Mouse (Mus musculus) adrenal gland, postnatal 14 days (tissue): ENCODE data around the gene Dcaf4. TPM values are rescaled to one million over a fixed set of nuclear protein-coding genes. Genes with fewer than 3 reads are reported as not detected.

Experiments
- DNase-seq: peaks from one replicate; pipeline ENCODE4 v3.0.0; 2021; ENCODE audit warnings: mixed read lengths
- total RNA-seq: library from RNA; stranded (reverse); gene quantifications from 2 replicates; pipeline ENCODE4 v1.2.3, GENCODE M21; 2021

The Dcaf4 gene
- total RNA-seq, 1 experiment from 2014 or later = 45.2 TPM

DNA sequence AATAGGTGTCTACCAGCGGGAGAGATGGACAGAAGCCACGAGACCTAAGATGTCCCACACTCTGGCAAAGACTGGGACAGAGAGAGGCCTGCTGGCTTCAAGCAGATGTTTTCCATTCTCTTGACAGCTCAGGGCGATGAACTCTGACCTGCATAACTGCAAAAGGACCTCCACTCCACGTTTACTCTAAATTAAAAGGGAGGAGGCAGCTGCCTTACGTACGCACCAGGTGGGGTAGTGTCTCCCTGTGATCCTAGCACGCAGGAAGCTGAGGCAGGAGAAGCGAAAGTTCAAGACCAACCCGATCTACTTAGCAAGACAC lies 24.3 kb upstream of the Dcaf4 start:
- DNase-seq = no peak

DNA sequence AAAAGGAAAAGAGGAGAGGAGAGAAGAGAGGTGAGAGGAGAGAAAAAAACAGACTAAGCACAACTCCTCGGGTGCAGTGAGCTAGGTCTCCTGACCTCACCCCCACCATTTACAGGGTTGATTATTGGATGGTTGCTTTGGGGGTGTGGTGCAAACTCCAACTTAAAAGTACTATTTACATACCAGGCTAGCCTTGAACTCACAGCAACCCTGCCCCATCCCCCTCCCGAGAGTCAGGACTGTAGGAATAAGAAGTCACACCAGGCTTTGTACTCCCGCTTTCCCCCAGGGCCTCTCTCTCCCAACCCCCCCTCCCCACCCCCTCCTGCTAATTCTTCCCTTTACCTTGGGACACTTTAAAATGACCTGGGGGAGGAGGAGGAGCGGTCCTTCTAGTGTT lies 23.9 kb upstream of the Dcaf4 start:
- no peak for DNase-seq

DNA sequence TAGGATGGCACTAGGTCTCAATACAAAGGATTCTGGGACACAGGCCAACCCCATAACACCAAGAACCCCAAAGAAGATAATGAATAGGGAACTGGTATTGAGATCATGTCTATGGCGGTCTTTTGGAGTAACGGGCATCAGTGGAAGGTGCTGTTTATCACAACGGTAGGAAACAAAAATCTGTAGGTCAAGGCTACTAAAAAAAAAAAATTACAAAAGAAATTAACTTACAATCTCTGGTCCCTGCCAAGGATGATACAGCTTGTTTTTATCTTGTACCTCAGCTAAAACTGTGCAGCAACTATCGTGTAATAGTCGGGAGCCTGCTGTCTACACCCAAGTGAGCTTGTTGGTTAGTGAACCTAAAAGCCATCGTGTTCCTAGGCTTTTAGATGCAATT lies 23.5 kb upstream of the Dcaf4 start:
- no peak for DNase-seq

DNA sequence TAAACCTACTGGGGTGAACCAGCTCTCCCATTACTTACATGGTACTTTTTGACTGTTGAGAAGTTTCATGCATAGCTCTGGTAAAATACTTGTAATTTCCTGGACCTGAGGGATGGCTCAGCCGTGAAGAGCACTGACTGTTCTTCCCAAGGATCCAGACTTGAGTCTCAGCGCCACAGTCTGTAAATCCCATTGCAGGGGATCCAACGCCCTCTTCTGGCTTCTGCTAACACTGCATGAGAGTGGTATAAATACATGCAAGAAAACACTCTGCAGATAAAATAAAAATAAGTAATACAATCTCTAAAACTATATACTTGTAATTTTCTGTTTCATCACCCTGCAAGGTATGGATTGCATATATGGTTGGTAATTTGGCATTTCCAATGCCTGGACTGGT lies 22.3 kb upstream of the Dcaf4 start:
- no peak for DNase-seq

DNA sequence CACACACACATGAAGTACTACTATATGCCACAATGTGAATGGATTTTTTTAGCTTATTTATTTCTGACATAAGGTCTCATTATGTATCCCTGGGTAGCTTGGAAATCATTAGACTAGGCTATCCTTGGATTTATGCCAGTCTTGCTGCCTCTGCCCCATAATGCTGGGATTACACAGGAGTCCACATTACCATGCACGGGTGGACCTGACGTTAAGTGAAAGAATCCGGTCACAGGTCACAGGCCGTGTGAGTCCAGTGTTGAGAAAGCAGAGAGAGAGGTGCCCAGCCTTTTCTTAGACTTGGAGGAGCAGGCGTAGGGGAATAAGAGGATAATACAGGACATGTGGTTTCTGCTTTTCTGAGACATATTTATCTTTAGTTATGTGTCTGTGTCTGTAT lies 21.0 kb upstream of the Dcaf4 start:
- no peak for DNase-seq

DNA sequence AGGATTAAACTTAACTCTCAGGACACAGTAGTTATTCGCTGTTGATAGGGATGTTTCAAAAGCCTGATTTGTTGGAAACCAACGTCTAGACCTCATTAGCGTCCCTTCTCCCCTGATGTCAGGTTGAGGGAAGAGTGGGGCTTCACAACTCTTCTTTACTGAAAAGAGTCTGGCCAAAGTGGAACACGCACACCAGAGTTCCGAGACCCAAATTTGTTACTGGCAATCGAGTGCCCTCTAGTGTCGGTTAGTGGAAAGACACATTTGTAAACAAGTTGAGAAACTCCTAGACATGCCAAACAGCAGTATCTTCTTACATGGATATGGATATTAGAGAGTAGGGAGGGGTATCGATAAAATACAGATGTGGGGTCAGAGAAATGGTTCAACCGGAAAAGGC lies 18.1 kb upstream of the Dcaf4 start:
- peak; percentile 71 for DNase-seq

DNA sequence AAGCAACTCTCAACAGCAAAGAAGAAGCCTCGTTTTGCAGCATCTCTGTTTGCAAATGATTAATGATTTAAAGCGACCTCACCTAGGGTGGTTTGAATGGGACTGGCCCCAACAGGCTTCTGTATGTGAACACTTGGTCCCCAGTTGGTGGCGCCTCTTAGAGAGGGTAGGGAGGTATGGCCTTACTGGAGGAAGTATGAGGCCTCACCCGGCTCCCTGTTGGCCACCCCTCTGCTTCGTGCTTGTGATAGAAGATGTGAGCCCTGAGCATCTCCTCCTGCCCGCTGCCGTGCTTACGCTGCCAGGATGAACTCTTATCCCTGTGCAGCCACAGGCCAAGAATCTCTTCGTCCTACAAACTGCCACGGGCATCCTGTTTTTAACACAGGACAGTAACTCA lies 13.7 kb upstream of the Dcaf4 start:
- no peak for DNase-seq

DNA sequence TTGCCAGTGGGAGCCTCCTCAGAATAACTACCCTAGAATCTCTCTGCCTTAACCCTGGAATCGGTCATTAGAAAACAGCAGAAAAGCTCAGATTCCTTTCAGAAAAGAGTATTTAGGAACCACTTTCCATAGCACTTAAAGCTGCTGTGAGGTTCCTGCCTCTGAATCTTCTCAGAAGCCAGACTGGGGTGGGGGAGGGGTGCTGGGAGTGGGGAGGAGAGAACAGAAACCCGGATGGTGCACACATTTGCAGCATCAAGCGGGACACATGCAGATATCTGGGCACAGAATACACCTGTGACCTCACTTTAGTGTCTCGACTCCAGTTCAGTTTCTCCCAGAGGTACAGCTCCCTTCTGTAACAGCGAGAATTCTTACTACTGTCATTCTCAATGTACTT lies 9.7 kb upstream of the Dcaf4 start:
- no peak for DNase-seq

DNA sequence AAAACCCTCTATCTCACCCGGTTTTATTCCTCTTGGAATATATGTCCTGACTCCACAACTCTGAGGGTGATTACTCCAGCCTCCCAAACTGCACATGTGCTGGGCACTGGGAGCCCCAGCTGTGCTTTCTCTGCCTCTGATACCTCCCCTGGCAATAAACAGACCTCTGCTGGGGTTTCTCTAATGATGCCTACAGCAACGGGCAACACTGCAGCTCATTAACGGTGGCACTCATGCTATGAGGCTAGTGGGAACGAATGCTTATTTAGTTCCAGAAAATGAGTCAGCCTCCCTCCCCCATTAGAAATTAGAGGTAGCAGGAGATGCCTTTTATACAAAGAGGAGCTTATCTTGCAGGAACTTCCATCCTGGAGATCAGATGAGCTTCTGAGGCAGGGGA lies 7.5 kb upstream of the Dcaf4 start:
- no peak for DNase-seq

DNA sequence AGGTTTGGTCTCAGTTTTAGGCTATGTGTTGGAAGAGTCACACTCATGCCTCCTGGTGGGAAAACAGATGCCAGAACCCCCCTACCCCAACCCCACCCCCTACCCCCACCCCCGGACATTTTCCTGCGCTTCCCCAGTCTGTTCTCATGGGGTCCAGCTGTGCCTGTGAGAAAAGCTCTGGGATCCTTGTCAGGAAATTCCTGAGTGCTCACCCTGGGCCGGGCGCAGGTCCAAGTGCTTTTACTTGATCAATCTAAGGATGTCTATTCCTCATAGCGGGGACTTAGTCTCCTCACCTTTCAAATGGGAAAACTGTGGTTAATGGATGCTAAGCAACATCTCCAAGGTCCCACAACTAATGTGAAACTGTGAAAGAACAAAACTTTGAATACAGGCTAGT lies 7.1 kb upstream of the Dcaf4 start:
- peak; percentile 27 for DNase-seq

DNA sequence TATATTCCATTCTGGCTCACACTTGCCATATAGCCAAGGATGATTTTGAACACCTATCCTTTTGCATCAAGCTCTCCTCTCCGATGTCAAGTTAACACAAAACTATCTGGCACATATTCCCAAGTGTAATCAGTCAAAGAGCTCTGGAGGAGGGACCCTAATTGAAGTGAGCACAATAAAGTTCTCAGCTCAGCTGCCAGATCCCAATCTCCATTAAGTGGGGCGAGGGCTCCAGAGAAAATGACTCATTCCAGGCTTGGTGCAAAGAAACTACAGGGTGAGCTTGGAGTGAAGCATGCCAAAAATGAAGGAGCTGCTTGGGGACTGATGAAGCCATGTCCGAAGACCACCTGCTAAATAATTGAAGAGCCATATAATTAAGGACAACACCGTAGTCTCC lies 6.0 kb upstream of the Dcaf4 start:
- DNase-seq = no peak

DNA sequence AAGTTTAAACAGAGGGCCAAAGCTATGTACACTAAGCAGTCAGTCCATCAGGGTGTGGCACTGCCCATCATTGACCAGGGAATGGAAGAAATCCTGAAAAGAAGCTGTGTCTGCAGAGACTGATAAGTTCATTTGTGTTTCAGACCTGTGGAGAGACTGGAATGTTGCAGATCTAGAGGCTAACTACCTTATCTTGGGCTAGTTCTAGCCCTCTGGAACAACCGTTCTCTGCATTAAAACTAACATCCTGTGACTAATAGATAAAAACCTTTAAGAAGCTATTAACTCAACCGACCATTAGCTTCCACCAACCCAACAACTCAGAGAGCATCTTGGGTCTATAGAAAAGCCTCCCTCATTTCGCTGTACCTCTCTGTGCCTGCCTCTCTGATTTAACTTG lies 2.7 kb upstream of the Dcaf4 start:
- DNase-seq = no peak

DNA sequence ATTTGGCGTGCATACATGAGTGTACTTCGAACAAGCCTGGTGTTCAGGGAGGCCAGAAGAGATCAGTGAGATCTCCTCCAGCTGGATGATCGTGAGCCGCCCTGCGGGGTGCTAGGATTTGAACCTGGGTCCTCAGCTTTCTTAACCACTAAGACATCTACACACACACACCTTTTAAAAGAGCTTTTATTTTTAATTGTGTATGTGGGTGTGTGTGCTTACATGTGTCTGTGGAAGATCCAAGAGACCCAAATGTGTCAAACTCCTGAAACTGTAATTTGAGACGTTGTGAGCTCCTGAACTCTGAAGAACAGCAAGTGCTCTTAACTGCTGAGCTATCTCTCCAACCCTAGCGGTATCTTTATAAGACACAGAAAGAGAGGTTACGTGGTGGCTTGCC lies 817 bp downstream of the Dcaf4 start:
- DNase-seq = no peak

DNA sequence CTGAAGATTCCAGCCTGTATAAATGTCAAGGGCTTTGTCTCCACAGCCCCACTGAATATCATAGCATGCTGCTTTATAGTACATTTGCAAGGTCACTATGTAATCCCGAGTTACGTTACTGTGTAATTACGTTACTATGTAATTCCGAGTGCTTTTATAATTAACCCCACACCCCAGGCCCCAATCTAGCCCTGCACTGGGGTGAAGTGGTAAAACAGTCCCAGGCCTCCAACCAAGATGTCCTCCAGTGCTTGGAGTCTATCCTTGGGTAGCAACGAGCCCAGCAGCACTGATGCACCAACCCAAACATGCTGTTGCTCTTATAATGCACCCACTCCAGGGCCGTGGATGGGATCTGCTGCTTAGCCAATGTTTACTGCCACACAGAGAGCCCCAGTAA lies 2.8 kb downstream of the Dcaf4 start:
- no peak for DNase-seq

DNA sequence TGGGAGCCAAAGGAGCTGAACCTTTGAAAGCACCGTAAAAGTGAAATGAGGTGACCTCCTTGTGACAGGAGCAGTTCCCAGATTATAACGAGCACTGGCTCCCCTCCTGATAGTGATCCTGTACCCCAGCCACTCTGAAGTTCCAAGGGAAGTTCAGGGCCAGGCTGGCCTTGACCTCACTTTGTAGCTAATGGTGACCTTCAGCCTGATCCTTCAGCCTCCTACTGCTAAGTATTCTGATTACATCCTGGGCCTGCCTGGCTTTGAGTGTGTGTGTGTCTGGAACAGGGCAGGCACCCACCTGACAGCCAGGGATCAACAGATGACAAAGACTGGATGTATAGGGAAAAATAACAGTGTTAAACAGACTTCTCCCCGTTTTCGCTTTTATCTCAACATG lies 3.6 kb downstream of the Dcaf4 start:
- DNase-seq = peak; percentile 36

DNA sequence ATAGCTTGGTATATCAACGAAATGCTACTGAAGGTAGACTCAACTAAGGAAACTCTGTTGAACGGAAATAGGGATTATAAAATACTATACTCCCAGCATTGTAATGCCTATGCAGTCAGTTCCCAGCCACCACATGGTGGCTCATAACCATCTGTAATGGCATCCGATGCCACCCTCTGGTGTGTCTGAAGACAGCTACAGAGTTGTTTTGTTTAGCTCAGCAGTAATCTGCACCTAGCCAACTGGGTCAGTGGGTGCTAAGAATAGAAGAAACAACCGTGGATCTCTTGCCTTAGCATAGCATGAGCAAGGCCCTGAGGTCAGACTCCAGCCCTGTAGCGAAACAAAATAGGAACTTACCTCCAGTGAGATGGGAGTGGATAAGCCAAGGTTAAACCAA lies 4.1 kb downstream of the Dcaf4 start:
- no peak for DNase-seq

DNA sequence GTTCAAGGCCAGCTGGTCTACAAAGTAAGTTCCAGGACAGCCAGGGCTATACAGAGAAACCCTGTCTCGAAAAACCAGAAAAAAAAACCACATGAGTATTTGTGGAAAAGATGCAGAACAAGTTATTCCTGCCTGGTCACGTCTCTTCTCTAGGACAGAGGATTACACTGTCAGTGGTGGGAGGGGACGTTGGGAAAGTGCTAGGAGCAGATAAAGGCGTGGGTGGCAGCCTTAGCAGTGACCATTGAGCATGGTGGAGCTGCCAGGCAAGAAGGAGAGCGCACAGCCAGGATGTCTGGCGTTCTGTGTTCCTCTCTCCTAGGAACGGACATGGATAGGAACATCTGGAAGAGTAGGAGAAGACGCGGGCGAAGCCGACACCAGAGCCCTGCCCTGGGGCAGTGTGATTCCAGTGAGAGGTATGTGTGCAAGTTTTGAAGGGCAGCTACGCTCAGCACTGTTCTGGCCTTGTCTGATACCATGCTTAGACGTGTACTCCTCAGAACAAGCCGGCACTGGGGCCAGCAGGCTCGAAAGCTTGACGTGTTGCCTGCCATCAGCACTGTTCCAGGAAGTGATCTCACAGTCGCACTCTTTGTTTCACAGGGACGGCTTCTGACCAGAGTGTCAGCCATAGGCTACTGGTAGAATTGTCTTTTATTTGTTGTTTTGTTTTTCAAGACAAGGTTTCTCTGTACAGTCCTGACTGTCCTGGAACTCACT lies 5.7 kb downstream of the Dcaf4 start:
- DNase-seq = peak; percentile 49

DNA sequence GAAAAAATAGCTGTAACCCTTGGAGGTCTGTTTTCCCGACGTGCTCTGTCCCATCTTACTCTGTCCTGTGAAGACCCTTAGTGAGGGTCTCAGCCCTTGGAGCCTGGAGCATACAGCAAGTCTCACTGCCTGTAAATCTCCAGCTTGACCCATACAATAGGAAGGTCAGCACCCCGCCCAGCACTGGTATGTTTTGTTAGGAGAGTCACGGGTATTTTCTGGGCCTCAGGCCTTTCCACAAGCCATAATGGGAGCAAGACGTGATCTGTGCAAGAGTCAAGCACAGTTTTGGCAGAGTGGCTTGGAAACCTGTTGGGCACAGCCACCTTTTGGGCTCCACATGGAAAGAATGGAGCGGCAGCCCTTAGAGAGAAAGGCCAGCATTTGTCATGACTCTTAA lies 7.5 kb downstream of the Dcaf4 start:
- no peak for DNase-seq

DNA sequence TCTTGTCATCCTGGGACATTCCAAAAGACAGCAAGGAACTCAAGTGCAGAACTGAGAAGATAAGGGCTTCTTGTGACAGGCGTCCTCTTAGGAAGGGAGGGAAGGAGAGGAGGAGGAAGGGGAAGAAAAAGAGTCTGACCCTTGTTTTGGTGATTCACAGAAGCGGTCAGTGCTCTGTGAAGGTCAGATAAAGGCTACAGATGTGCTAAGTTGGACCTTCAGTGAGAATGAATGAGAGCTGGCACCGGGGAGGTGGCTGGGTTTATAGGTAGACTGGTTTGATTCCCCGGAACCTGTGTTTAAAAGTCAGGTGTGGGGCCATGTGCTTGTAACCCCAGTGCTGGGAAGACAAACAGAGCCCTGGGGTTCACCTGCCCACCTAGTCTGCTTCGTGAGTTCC lies 8.4 kb downstream of the Dcaf4 start:
- DNase-seq = peak; percentile 35

DNA sequence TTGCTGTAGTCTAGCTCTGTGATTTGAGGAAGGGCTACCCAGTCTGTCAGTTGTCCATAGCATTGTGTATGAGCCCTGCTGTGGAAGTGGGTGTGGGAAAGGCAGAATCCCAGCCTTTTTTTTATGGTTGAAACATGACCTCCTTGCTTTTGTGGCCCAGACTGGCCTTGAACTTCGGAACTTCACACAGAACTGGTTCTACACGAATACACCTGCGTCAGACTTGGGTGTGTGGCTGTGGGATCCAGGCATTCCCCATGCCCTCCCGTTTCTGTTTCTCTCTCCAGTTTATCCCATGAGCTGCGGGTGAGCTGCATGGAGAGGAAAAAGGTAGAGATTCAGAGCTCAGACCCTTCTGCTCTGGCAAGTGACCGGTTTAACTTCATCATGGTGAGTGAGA lies 11.7 kb downstream of the Dcaf4 start:
- DNase-seq = no peak

DNA sequence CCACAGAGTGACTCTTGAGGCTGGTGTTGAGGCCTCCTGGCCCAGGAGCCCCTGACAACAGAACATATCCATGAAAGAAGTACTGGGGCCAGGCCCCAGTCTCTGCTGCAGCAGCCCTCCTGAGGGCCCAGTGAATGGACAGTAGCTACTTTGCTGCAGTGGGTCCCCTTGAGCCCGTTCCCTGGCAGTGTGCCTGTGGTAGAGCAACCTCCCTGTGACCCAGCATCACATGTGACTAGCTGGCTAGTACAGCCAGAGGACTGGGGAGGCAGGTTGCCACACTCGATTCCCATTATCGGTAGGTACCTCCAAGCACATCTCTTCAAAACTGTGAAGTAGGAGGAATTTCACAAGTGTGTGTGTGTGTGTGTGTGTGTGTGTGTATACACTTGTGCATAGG lies 12.7 kb downstream of the Dcaf4 start:
- DNase-seq = peak; percentile 65

DNA sequence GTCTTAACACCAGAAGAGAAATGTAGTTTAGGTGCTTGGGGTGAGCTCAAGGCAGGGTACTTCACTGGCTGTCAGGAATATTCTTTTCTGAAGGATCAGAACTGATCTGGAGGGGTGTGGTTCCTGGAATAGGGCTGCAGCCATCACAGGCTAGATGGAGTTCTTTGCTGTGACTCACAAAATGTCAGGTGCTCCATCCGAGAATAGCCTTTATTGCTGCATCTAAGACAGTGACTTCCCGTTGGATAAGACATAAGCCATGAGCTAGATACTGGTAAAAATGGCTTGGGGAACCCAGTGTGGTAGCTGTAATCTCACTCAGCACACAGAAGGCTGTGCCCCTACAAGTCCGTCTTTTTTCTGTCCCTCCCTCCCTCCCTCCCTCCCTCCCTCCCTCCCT lies 13.9 kb downstream of the Dcaf4 start:
- DNase-seq = no peak

DNA sequence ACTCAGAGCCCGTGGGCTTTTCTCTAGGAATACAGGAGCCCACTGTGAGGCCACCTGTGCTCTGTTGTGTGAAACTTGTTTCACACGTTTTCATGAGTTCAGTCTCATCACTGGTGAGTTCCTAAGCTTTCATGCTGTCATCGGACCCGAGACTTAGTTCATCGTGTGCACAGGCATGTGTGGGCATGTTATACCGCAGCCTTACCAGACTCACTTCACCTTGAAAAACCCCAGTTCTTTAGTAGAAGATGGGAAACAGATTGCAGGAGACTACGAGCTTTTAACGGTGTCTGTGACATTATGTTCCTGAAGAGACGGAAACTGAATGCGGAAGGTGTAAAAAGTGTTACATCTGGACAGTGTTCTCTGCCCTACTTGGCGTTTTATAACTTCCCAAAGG lies 15.2 kb downstream of the Dcaf4 start:
- no peak for DNase-seq

DNA sequence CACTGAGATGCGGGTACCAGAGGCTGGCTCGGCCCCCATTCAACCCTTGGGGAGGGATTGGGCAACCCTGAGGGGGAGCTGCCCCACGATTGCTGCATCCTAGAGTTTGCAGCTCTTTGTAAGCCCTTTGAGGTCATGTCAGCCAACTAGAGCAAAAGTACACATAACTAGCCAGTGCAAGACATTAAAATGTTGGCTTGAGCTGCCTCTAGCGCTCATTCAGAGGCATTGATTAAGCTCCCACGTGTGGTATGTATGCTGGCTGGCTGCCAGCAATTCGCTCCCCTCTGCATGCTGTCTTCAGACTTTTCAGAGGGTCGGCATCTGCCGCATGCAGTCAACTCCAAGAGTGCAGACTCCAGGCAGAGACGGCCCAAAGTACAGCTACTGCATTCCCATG lies 15.8 kb downstream of the Dcaf4 start:
- peak; percentile 34 for DNase-seq

DNA sequence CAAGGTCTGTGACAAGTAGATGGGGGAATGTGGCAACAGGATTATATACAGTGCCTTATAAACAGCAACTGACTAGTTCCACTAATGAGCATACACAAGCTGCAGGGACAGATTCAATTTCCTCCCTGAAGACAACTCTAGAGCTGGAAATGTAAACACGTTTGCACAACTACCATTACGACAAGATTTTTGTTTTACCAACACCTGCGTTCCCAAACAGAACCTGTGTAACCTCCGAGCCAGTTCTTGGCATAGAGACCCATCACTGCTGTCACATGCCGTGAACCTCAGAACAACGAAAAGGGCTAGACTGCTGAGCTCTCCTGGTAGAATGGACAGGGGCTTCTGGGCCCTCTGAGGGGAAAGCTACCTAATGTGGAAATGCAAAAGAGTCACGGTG lies 23.7 kb downstream of the Dcaf4 start:
- no peak for DNase-seq
